Mouse (Mus musculus): ENCODE data around the gene Cdr2l.

- TF ChIP-seq CTCF (conservative IDR thresholded peaks at IDR 0.05; ENCODE audit: low read length) (no peak), POU5F1 (IDR thresholded peaks at IDR 0.05; ENCODE audit: borderline replicate concordance, low read length) (no peak), NANOG (IDR thresholded peaks at IDR 0.05; ENCODE audit: borderline replicate concordance, low read length) (no peak)
Measured at GRCm38 (mm10) chr11:115382891-115383290, 1.2 kb downstream of the Cdr2l start.
